Mouse (Mus musculus) R1 (cell line): Measurements from ENCODE around the gene Fam71b.

Source experiments
- DNase-seq: peaks from one replicate; pipeline ENCODE4 v3.0.0-alpha.2; 2018; ENCODE audit warnings: low read depth, low spot score

Fam71b gene

DNA sequence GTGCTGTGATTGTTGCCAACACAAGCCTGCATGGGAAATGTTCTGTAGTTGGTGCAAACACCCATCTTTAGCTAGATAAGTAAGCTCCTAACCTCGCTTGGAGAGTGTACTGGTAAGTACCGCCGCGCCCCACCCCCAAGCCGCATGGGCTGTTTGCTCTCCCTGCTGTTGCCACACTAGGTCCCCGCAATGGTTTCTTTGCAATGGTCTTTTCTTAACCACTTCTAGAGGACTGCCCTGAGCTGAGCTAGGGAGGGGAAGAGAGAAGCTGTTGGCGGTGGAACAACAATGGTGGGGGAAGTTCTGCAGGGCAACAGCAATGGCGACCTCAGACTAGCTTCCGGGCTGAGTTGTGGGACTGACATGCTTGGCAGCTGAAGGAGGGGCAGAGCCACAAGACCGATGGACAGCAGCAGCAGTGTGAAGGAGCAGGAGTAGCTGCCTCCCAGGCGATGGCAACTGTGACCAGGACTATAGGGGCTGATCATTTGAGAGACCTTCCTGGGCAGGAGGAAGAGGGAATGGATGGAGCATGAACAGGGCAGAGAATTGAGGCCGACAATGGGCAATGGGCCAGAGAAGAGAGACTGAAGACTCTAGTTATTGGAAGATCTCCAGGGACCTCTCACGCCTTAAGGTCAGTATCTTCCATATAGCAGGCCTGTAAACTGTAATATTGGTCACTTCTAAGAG is at the start of gene Fam71b:
TSS of gene Fam71b (plus strand) at position 393 of the 693 bp plus-strand sequence.
- peak; percentile 10 for DNase-seq

- no peak for DNase-seq
Observed at GRCm38 (mm10) chr11:46347756-46348155, 48.6 kb upstream of the Fam71b start.

DNA sequence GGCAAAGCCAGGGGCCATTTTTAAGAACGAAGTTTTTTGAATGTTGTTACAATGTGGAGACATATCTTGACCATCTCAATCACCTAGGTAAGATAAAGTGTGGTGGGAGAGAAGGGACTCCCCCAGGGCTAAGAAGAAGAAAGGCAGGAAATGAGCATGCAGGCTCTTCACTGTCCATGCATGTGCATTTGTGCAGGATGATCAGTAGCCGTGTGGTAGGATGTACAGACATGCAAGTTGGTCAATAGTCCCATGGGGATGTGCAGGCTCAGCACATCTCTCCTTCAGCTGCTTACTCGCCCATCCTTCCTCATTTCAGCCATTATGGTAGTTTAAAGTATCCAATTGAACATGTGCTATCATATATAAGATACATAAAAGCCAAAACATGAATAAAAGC is 47.9 kb upstream of the Fam71b start:
- DNase-seq: no peak

- no peak for DNase-seq
Observed at GRCm38 (mm10) chr11:46349681-46350410, 46.5 kb upstream of the Fam71b start.

- no peak for DNase-seq
Observed at GRCm38 (mm10) chr11:46358369-46358768, 38.0 kb upstream of the Fam71b start.

- DNase-seq: no peak
Observed at GRCm38 (mm10) chr11:46360991-46361665, 35.2 kb upstream of the Fam71b start.

DNA sequence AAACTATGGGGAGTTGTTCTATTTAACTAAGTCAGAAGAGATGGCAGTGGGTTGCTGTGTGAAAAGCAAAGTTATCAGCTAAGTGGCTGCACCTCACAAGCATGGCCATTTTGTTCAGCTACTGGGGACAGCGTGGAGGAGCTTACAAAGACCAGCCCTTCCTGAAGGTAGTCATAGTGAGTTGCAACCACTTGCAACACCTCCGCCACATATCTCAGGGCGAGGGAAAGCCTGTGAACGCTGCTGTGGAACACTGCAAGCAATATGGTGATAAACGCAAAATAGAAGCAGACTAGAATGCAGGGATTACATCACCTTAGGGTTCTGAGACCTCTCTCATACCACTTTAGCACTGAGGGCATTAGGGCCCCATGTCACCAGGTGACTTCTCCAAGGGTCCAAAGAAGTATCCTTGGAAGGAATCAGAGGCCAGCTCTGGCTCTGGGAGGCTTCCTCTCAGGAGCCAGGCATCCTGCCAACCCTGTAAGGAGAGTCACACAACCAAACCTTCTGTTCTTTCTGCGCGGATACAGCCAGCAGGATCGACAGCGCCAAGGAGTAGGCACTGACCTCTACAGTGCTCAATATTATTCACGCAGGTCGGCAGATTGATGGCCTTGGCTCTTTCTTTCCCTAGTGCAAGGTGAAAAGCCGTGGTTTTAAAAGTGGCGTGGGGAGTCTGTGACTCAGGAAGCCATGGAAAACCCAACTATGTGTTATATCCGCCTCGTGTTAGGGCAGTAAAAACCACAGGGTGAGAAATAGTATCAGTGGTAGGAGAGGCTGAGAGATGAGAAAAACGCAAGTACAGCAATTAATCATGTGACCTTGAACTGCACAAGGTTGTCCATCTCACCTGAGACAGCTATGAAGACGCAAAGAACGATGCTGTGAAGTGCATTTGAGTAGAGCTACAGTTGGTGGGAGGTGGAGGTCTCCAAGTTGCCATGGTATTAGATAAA is 34.0 kb upstream of the Fam71b start:
- no peak for DNase-seq

- no peak for DNase-seq
Observed at GRCm38 (mm10) chr11:46363864-46364263, 32.5 kb upstream of the Fam71b start.

DNA sequence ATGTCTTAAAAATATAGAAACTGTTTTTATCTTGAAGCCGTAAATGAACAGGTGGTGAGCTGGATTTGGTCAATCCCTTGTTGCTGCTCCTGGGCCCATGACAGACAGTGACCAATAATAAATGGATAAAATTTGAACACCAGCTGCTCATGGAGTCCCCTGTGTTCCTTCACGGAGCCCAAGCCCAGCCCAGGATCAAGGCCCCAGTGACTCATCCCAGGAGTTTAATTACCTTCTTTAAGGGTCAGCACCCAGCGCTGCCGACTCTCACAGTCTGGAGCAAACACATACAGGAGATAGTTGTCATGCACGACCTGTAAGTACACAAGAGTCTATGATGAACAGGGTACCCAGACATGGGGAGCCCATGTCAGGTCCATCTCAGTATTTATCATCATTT is 30.6 kb upstream of the Fam71b start:
- DNase-seq: no peak

GRCm38 (mm10) chr11:46366357-46366756 is 30.0 kb upstream of the Fam71b start:
- no peak for DNase-seq

GRCm38 (mm10) chr11:46370457-46370856 is 25.9 kb upstream of the Fam71b start:
- no peak for DNase-seq

DNA sequence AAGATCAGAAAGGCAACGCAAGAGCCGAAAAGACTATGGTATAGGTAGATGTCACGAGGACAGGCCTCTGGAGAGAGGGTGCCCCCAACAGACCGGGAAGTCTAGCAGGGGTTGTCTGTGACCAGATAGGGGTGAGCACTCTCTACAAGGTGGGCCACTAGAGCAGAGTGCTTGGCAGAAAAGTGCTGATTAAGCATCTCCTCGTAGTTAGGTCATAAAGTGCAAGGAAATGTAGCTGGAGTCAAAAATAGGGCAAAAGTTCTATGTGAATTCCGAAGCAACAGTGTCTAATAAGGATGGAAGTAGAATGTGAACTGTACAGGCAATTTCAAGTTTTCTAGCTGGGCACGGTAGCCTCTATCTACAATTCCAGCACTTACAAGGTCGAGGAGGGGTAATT is 25.1 kb upstream of the Fam71b start:
- no peak for DNase-seq

- DNase-seq: no peak
Observed at GRCm38 (mm10) chr11:46372331-46372953, 23.9 kb upstream of the Fam71b start.

GRCm38 (mm10) chr11:46373071-46374030 is 23.0 kb upstream of the Fam71b start:
- DNase-seq: no peak

- DNase-seq: no peak
Observed at GRCm38 (mm10) chr11:46375015-46375414, 21.3 kb upstream of the Fam71b start.

DNA sequence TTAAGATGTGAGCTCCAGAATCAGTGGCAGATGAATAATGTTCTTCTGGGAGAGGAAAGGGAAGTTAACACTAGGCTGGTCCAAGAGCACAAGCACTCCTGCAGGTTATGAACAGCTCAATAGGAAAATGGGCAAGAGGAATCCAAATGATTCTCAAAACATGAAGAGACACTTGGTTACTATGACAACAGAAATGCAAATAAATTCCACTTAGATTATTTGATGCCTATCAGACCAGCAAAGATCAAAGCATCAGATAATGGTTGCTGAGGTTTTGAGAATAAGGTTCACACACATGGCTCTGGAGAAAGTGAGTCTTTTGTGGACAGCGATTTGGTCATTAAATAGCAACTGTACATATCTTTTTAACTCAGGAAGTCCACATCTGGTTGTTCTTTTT is 19.0 kb upstream of the Fam71b start:
- DNase-seq: no peak

- no peak for DNase-seq
Observed at GRCm38 (mm10) chr11:46377819-46378782, 18.3 kb upstream of the Fam71b start.

- DNase-seq: no peak
Observed at GRCm38 (mm10) chr11:46380097-46380675, 16.2 kb upstream of the Fam71b start.
